Mouse (Mus musculus) induced T-regulatory cell, adult 2 months (primary cell): Measurements from ENCODE around the gene Nudc.

Source experiments
- DNase-seq: peaks from one replicate; pipeline ENCODE4 v3.0.0-alpha.2; 2012; ENCODE audit warnings: low read depth

The Nudc gene

GRCm38 (mm10) chr4:133545272-133546231 is at the start of gene Nudc:
Nudc (minus strand) TSS chr4:133545996.
- DNase-seq: peak; percentile 97

DNA sequence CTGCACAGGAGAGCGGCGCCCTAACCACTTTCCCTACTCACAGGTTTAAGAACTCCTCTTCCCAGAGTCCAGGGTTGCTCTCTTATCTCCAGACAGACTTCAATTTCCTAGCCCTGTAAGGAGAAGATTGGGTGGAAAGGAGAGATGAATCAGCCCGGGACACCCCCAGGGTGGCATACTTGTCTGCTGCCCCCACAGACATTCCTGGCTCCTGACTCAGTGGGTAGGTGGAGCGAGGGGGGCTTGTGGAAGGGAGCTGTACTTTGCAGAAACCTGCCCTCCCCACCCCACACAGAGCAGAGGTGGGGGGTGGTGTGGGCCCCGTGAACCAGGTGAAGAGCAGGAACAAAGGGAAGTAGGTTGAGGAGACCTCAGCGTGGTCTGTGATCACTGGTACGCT is 49.7 kb upstream of the Nudc start:
- DNase-seq: no peak

- DNase-seq: peak; percentile 88
Observed at GRCm38 (mm10) chr4:133592570-133592969, 46.8 kb upstream of the Nudc start.

- peak; percentile 96 for DNase-seq
Observed at GRCm38 (mm10) chr4:133584059-133584951, 38.5 kb upstream of the Nudc start, which contains the start of gene Gpn2. Gpn2 (plus strand) TSS chr4:133584362.

DNA sequence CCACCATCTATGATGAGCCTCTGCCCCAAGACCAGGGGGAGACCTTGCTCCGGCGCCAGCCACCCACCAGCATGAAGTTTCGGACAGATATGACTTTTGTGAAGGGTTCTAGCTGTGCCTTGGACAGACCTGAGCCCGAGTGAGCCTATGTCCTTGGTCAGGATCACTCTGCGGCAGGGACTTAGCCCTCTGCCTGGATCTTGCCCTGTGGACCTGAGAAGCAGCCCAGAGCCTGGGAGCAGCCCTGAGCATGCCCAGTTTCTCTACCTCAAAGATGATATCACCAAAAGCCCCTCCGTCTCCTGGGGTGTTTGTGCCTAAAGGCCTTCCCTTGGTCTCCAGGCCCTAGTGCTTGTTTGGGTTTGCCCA is 37.9 kb upstream of the Nudc start:
- DNase-seq: no peak

DNA sequence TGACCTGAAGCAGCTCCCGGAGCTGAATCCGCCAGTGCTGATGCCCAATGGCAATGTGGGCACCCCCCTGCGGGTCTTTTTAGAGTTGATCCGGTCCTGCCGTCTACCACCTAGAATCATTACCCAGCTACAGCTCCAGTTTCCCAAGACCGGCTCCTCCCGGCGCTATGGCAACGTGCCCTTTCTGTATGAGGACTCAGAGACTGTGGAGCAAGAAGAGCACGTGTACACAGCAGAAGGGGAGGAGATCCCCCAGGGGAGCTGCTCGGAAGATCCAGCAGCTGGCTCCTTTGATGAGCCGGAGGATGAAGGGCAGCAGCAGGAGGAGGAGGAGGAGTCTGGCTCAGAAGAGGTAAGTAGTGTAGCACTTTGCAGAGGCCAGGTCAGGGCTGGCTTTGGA is 32.2 kb upstream of the Nudc start:
- DNase-seq: no peak

- no peak for DNase-seq
Observed at GRCm38 (mm10) chr4:133574843-133575202, 29.0 kb upstream of the Nudc start.

DNA sequence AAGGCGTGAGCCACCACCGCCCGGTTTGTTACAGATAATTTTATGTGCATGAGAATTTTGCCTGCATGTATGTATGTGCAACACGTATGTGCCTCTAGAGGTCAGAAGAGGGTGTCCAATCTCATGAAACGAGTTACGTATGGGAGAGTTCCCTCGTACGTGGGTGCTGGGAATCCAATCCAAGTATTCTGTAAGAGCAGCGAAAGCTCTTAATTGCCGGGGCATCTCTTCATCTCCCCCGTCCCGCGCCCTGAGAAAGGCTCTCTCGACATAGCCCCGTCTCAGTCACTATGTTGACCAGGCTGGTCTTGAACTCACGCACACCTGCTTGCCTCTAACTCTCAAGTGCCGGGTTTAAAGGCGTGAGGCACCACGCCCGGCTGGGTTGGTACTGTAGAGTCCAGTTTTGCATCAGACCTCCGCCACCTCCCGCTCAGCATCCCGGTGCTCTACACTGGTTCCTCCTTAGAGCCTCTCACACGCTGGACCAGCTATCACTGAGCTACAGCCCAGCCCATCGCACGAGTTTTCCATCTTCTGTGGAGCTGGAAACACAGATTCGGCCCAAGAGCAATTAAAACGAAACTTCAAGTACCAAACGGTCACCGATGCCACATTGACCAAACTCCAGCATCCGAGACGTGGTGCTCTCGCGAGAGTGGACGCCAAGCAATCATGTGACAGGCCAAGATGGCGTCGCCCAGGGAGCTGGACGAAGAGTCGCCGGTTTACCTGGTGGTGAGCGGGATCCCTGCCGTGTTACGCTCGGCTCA is 28.5 kb upstream of the Nudc start, which contains the start of gene Gpatch3:
Gene Gpatch3, plus strand, starts transcription at position 676 of the 773 bp plus-strand sequence.
- DNase-seq: peak; percentile 95

- no peak for DNase-seq
Observed at GRCm38 (mm10) chr4:133570066-133570466, 24.3 kb upstream of the Nudc start.

GRCm38 (mm10) chr4:133569291-133570065 is 23.7 kb upstream of the Nudc start:
- DNase-seq: no peak

DNA sequence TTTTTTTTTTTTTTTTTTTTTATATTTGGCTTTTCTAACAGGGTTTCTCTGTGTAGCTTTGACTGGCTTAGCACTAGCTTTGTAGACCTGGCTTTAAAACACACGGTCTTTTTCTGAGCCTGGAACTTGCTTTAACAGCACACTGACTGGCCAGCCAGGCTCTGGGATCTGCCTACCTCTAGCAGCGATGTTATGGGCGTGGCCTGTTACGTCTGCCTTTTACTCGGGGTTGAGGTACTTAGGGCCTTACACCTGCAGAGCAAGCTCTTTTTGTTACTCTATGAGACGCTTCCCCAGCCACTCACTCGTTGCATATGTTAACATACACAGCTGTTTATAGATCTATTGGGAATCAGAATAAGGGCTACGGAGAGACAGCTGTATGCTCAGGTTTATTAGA is 21.5 kb upstream of the Nudc start:
- no peak for DNase-seq

DNA sequence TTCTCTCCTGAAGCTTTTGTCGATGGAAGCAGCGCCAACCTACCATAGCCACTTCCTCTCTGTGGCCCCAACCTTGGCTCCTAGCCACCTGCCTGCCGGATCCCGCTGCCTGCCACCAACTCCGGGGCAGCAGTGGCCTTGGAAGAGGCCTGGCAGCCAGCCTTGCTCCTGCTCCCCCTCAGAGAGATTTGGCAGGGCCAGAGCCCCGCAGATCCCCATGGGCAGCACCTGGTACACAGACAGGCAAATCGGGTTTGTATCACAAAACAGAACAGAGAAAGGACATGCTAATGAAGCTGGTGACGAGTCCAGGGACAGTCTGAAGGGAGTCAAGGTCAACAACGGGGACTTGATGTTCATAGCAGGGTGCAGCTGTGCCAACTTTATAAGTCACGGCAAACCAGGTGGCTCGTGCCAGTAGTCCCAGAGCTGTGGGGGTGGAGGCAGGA is 17.4 kb upstream of the Nudc start:
- DNase-seq: no peak

DNA sequence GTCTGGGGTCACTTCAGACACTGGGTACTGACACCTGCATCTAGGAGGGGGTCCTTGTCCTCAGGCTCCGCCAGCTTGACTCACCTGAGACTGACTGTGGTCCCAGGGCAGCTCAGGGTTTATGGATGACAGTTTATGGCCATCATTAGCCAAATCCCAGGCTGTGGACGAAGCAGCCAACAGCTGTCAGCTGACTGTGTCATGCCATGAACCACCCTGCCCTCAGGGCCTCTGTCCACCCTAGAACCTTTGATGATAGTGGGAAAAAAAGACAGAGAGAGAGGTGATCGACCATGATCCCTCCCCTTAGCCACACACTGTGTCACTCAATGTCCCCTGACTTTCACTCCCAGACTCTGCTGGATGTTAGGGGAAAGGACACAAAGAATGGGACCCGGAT is 15.8 kb upstream of the Nudc start:
- no peak for DNase-seq

DNA sequence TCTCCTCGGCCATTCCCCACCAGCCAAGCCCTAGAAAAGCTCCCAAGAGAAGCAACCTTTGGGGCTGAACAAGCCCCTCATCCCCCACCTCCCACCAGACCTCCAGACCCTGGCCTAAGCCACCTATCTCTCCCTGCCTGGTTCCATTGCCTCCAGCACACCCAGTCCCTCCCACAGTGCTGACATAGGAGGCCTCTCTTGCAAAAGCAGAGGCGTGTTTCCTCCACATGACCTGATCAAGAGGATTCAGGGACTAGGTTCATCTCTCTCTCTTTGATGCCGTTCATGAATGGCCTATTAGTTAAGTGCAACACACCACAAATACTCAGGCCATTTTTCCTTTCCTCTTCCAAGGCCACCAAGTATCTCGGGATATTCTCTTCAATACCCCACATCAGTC is 14.1 kb upstream of the Nudc start:
- no peak for DNase-seq

DNA sequence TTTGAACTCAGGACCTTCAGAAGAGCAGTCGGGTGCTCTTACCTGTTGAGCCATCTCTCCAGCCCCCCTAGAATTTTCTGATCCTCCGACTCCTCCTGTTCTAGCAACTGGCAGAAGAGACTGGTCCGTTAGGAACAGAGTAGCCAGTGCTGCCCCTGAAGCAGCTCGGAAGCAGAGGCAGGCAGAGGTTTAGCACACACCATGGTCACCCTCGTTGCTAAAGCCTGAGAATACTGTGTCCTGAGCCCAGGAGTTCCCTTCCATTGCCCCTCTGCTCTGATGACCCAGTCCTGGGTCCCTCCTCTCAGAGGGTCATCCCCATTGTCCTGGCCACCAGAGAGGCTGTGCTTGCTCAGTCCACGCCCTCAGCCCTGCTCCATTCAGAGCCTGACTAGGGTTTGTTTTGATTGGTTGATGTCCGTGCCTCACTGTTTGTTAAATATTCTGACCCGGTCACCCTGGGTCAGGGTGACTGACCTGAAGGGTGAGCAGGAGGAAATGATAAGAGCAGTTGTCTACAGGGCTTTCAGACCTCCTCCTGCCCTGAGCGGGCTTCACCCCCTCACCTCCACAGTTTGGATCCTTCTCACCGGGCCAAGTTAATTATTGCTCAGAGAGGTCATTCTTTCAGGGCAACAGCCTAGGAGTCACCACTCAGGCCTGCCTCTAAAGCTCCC is 11.4 kb upstream of the Nudc start:
- no peak for DNase-seq

- DNase-seq: no peak
Observed at GRCm38 (mm10) chr4:133553448-133554330, 7.9 kb upstream of the Nudc start.

- no peak for DNase-seq
Observed at GRCm38 (mm10) chr4:133552768-133553447, 7.1 kb upstream of the Nudc start, which contains the start of gene Nr0b2. Nr0b2 (plus strand) TSS chr4:133553376.

- no peak for DNase-seq
Observed at GRCm38 (mm10) chr4:133552029-133552428, 6.2 kb upstream of the Nudc start.

DNA sequence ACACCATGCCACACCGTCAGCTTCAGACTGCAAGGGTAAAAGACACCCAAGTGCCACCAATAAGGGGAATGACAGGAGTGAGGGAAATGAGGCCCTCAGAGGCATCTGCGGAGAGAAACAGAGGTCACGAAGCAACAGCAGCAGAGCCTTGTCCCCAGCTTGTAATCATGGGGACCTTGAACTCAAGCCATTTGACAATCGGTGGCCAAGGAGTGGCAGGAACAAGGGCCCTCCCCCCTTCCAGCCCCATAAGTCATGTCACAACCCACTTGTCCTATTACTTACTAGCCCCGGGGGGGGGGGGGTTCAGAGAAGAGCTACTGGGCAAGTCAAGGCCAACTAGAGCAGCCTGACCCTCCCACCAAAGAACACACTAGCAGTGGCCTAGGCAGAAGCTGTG is 9.1 kb downstream of the Nudc start:
- DNase-seq: no peak
